Mouse (Mus musculus) liver, embryonic 16.5 days (tissue): Measurements from ENCODE around the gene Sh3bp5. TPM values are rescaled to one million over a fixed set of nuclear protein-coding genes. Genes with fewer than 3 reads are reported as not detected.
A peak's percentile ranks its signal among the peaks of the same experiment; 100 is the strongest.

Source experiments
- ATAC-seq: fragments of 200-750 bp; cut with Nextera tagmentation; 2 replicates; pipeline ENCODE4 v1.8.0; 2017; ENCODE audit warnings: low read depth, mild to moderate bottlenecking, moderate number of reproducible peaks, moderate library complexity
- H3K27ac ChIP-seq: fragments of 300-500 bp; sonication (generic); 2 replicates; pipeline ENCODE4 v1.5.1; 2014; ENCODE audit warnings: mild to moderate bottlenecking, low read length
- H3K27me3 ChIP-seq: fragments of 300-500 bp; sonication (generic); 2 replicates; pipeline ENCODE4 v1.6.1; 2014; ENCODE audit warnings: low read depth, low read length, mixed read lengths; ENCODE audit not compliant: control insufficient read depth, insufficient read depth
- H3K36me3 ChIP-seq: fragments of 300-500 bp; sonication (generic); 2 replicates; pipeline ENCODE4 v1.6.1; 2014; ENCODE audit warnings: mild to moderate bottlenecking; ENCODE audit not compliant: control insufficient read depth, insufficient read depth
- H3K4me1 ChIP-seq: fragments of 300-500 bp; sonication (generic); 2 replicates; pipeline ENCODE4 v1.6.1; 2014; ENCODE audit warnings: low read depth, low read length, mixed read lengths; ENCODE audit not compliant: control insufficient read depth
- H3K4me2 ChIP-seq: fragments of 300-500 bp; sonication (generic); 2 replicates; pipeline ENCODE4 v1.6.1; 2014; ENCODE audit warnings: low read depth, low read length, mixed read lengths
- H3K4me3 ChIP-seq: fragments of 300-500 bp; sonication (generic); 2 replicates; pipeline ENCODE4 v1.5.1; 2014; ENCODE audit warnings: low read depth, mild to moderate bottlenecking, low read length
- H3K9ac ChIP-seq: fragments of 300-500 bp; sonication (generic); 2 replicates; pipeline ENCODE4 v1.6.1; 2014; ENCODE audit warnings: low read depth, low read length
- H3K9me3 ChIP-seq: fragments of 300-500 bp; sonication (generic); replicated peaks from 2 replicates; pipeline ENCODE4 v1.6.1; 2016; ENCODE audit warnings: low read length; ENCODE audit not compliant: control insufficient read depth
- WGBS: fragments of 180-500 bp; shearing (Covaris S2); extraction: QIAGEN DNeasy Blood & Tissue Kit; methylation state at CpG from one replicate; pipeline ENCODE4 v1.1.7; 2014; ENCODE audit not compliant: insufficient replicate concordance; 5-methylcytosine and 5-hydroxymethylcytosine counted together
- polyA plus RNA-seq: library from polyadenylated mRNA; unstranded; fragments of >200 nt; fragmentation: Nextera tagmentation; extraction: Ambion mirVana; gene quantifications from 2 replicates; pipeline ENCODE4 v1.2.1, GENCODE M21; 2015

Sh3bp5 gene
- polyA plus RNA-seq, 1 experiment from 2014 or later, result 22.1 TPM

DNA sequence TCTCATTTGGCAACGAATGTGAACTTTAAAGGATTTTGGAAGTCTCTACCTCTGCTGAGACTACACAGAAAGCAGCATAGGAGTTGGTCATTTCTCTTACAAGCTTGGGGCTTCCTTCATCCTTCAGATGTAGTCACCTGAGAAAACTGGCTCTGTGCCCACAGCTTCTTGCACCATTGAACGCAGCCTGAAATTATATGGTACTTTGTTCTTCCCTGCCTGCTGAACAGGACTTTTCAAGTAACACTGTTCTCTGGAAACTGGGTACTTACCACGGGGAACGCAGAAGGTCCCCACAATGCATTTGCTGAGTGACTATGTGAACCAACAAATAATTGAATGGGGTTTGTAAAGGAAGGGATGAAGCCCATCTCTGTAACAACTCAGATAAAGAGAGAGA is 112.7 kb downstream of the Sh3bp5 start:
- peaks cover 16% of the 10 kb centered on the region for H3K4me1 ChIP-seq
- no peak overlapping the region for H3K9ac ChIP-seq
- H3K9me3 ChIP-seq, result no peaks in the 10 kb centered on the region
- H3K4me3 ChIP-seq, result peak overlapping the region; percentile 54; the same call in 1 of the 2 replicates
- WGBS, result 67% methylated on average over 4 of the region's 4 CpGs
- H3K4me2 ChIP-seq, result peak overlapping the region; percentile 83
- no peak for ATAC-seq
- no peak overlapping the region for H3K27ac ChIP-seq
- no peaks in the 10 kb centered on the region for H3K36me3 ChIP-seq
- H3K27me3 ChIP-seq, result no peaks in the 10 kb centered on the region

DNA sequence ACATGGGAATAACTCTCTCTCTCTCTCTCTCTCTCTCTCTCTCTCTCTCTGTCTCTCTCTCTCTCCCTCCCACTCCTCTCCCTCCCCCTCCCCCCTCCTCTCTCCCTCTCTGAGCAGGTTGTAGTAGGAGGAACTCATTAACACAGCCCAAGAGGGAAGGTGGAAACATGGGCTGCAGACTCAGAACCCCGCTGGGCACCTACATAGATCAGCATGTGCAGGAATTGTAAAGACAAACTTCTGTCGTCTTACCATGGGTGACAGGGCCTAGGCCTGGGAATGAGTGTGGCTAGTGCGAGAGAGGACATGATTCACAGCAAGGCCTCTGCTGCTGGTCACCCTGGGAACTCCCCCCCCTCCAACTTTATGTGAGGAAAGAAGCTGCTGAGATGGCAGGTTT is 113.7 kb downstream of the Sh3bp5 start:
- no peak overlapping the region for H3K4me2 ChIP-seq
- no peak overlapping the region for H3K27ac ChIP-seq
- no peaks in the 10 kb centered on the region for H3K27me3 ChIP-seq
- H3K4me3 ChIP-seq, result no peak overlapping the region
- no peaks in the 10 kb centered on the region for H3K36me3 ChIP-seq
- ATAC-seq, result no peak
- H3K4me1 ChIP-seq, result peaks cover 26% of the 10 kb centered on the region
- no peaks in the 10 kb centered on the region for H3K9me3 ChIP-seq
- WGBS, result 70% methylated on average over 3 of the region's 3 CpGs
- H3K9ac ChIP-seq, result no peak overlapping the region

DNA sequence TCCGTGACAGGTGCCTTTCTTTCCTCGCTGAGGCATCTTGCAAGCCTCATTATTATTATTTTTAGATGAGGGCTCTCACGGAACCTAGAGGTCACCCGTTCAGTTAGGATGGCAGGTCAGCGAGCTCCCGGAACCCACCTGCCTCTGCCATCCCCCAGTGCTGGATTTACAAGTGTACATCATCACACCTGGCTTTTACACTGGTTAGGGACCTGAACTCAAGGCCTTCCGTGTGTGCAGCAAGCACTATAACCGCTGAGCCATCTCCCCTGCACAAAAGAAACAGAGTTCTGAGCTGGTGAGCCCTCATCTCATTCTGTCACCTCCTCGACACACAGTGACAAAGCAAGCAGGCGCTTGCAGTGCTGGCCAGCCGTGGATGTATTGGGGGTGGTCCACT is 114.7 kb downstream of the Sh3bp5 start:
- Histone ChIP-seq H3K9me3 (no peaks in the 10 kb centered on the region), H3K36me3 (no peaks in the 10 kb centered on the region), H3K4me3 (no peak overlapping the region), H3K27ac (no peak overlapping the region), H3K4me1 (peaks cover 31% of the 10 kb centered on the region), H3K9ac (no peak overlapping the region), H3K4me2 (no peak overlapping the region), H3K27me3 (no peaks in the 10 kb centered on the region)
- WGBS, result 78% methylated on average over 11 of the region's 11 CpGs
- ATAC-seq, result no peak

DNA sequence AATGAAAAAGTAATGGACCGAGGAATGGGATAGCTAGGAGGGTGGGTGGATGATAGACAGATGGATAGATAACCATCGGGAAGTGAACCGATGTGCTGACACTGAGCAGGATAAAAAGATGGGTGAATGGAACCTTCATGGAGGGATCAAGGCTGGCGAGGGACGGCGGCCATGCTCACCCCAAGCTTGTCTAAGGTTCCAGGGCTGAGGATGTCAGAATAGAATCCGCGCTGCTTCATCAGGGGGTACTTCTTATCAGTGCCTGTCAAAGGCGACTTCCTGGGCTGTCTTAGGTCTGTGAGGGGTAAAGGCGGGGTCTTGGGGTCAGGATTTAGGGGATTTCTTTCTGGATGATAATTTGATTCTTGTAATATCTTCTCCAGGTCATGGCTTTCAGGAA is 116.3 kb downstream of the Sh3bp5 start:
- Histone ChIP-seq H3K4me2 (no peak overlapping the region), H3K27ac (no peak overlapping the region), H3K4me1 (peaks cover 30% of the 10 kb centered on the region), H3K36me3 (no peaks in the 10 kb centered on the region), H3K4me3 (no peak overlapping the region), H3K9me3 (no peaks in the 10 kb centered on the region), H3K27me3 (no peaks in the 10 kb centered on the region), H3K9ac (no peak overlapping the region)
- ATAC-seq, result no peak
- 60% methylated on average over 10 of the region's 10 CpGs for WGBS

DNA sequence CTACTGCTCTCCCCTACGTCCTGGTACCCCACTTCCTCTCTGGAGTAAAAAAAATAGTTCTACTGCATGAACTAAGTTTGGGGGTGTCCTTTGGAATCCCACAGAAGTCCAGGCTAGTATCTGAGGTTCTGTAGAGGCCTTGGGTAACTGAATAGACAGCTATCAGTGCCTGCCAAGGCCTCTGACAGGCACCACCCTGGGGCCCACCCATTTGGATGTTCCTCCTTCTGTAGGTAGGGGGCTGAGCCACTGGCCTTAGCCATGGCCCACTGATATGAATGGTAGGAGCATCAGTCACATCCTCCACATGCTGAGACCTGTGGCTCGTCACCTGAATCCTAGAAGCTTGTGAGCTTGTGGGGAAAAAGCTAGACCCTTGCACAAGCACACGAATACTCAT is 118.1 kb downstream of the Sh3bp5 start:
- peaks cover 3% of the 10 kb centered on the region; the same call in 1 of the 2 replicates for H3K27me3 ChIP-seq
- no peak overlapping the region for H3K4me3 ChIP-seq
- peak; percentile 83 for ATAC-seq
- no peak overlapping the region for H3K4me2 ChIP-seq
- H3K9ac ChIP-seq, result no peak overlapping the region
- WGBS, result 56% methylated on average over 3 of the region's 3 CpGs
- 0 out of 2 replicates have a peak overlapping the region, but pooled peaks have one; percentile 5 for H3K27ac ChIP-seq
- no peaks in the 10 kb centered on the region for H3K9me3 ChIP-seq
- H3K4me1 ChIP-seq, result peaks cover 16% of the 10 kb centered on the region
- no peaks in the 10 kb centered on the region for H3K36me3 ChIP-seq

DNA sequence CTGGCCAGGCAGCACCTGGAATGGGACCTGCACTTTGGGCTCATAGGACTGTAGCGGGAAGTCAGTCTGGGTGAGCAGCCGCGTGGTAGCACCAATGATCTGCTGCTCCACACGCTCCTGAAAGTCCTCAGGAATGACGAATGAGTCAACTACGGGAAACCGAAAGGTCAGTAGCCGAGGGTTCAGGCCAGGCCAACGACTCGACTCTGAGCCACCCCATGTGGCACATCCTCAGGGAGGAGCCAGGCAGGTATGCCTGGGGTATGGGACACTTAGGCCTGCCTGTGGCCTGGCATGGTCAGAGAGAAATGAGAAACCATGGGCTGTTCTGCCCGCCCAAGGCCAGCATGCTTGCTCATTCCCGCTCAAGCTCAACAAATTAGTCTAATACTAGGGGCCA is 119.3 kb downstream of the Sh3bp5 start:
- Histone ChIP-seq H3K36me3 (no peaks in the 10 kb centered on the region), H3K27me3 (peaks cover 3% of the 10 kb centered on the region; the same call in 1 of the 2 replicates), H3K4me2 (no peak overlapping the region), H3K27ac (no peak overlapping the region), H3K4me3 (no peak overlapping the region), H3K9me3 (no peaks in the 10 kb centered on the region), H3K9ac (no peak overlapping the region), H3K4me1 (peaks cover 16% of the 10 kb centered on the region)
- WGBS, result 71% methylated on average over 12 of the region's 12 CpGs
- ATAC-seq, result no peak

DNA sequence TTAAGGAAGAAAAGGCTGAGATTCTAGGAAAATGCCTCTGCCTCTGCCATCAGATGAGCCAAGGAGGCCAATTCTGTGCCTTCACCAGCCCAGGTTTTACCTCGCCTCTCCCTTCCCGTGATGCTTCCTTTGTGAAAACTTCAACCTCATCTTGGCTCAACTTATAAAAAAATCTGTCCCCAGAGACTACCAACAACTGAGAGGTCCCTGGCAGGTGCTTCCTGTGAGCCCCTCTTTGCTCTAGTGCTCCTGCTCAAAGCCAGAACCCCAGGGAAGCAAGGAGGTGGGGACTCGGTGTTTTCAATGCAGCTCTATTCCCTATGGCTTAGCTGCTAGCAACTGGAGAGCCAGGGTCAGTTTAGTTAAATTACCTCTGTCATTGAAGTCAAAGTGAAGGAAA is 122.7 kb downstream of the Sh3bp5 start:
- ATAC-seq, result no peak
- WGBS, result 56% methylated on average over 3 of the region's 3 CpGs
- Histone ChIP-seq H3K4me1 (peaks cover 14% of the 10 kb centered on the region), H3K27me3 (peaks cover 3% of the 10 kb centered on the region; the same call in 1 of the 2 replicates), H3K4me2 (no peak overlapping the region), H3K9me3 (no peaks in the 10 kb centered on the region), H3K36me3 (no peaks in the 10 kb centered on the region), H3K4me3 (no peak overlapping the region), H3K9ac (no peak overlapping the region), H3K27ac (no peak overlapping the region)

Other genes starting within 250 kb of the Sh3bp5 start
- 80.6 and 93.1 TPM in 2 replicates for gene Tnnc1, start 227.8 kb downstream of the Sh3bp5 start, polyA plus RNA-seq
- 94.9 and 112 TPM in 2 replicates for gene Nisch, start 219.1 kb downstream of the Sh3bp5 start, polyA plus RNA-seq
- gene Sema3g, start 218.2 kb downstream of the Sh3bp5 start, polyA plus RNA-seq, result 0.04 TPM in 2 replicates
- 6.1 and 6.3 TPM in 2 replicates for gene Phf7, start 184.8 kb downstream of the Sh3bp5 start, polyA plus RNA-seq
- 32.0 and 33.7 TPM in 2 replicates for gene Bap1, start 184.6 kb downstream of the Sh3bp5 start, polyA plus RNA-seq
- 0.07 and 0.14 TPM in 2 replicates for gene Dnah1, start 112.2 kb downstream of the Sh3bp5 start, polyA plus RNA-seq
- gene Capn7, start 99.4 kb downstream of the Sh3bp5 start, polyA plus RNA-seq, result 15.0 and 15.2 TPM in 2 replicates
- 20.8 and 22.5 TPM in 2 replicates for gene Eaf1, start 58.3 kb upstream of the Sh3bp5 start, polyA plus RNA-seq
- 23.7 and 25.2 TPM in 2 replicates for gene Mettl6, start 59.0 kb upstream of the Sh3bp5 start, polyA plus RNA-seq
- gene Colq, start 155.3 kb upstream of the Sh3bp5 start, polyA plus RNA-seq, result 0.29 and 0.48 TPM in 2 replicates
- 2.1 and 5.1 TPM in 2 replicates for gene Gm49387, start 204.8 kb upstream of the Sh3bp5 start, polyA plus RNA-seq
- 13.0 and 15.4 TPM in 2 replicates for gene Btd, start 204.9 kb upstream of the Sh3bp5 start, polyA plus RNA-seq
- 15.9 and 16.1 TPM in 2 replicates for gene Hacl1, start 205.2 kb upstream of the Sh3bp5 start, polyA plus RNA-seq